Mouse (Mus musculus) MEL-GATA-1-ER (cell line): Measurements from ENCODE around the gene Gm4969.
"Not testable (repeated sequence)": the region's sequence is repeated elsewhere in the genome, so short reads cannot be mapped to it uniquely, and the experiment has no call there.

ENCODE experiments used
- DNase-seq: peaks from one replicate; pipeline ENCODE4 v3.0.0-alpha.2; 2012; ENCODE audit warnings: low read depth; ENCODE audit errors: extremely low read depth

The Gm4969 gene

GRCm38 (mm10) chr7:19118028-19118771, at the start of gene Gm4969:
TSS of gene Gm4969 (minus strand) at chr7:19118368.
- DNase-seq, result no peak

- no peak for DNase-seq
Measured at GRCm38 (mm10) chr7:19166990-19167389, 48.8 kb upstream of the Gm4969 start.

DNA sequence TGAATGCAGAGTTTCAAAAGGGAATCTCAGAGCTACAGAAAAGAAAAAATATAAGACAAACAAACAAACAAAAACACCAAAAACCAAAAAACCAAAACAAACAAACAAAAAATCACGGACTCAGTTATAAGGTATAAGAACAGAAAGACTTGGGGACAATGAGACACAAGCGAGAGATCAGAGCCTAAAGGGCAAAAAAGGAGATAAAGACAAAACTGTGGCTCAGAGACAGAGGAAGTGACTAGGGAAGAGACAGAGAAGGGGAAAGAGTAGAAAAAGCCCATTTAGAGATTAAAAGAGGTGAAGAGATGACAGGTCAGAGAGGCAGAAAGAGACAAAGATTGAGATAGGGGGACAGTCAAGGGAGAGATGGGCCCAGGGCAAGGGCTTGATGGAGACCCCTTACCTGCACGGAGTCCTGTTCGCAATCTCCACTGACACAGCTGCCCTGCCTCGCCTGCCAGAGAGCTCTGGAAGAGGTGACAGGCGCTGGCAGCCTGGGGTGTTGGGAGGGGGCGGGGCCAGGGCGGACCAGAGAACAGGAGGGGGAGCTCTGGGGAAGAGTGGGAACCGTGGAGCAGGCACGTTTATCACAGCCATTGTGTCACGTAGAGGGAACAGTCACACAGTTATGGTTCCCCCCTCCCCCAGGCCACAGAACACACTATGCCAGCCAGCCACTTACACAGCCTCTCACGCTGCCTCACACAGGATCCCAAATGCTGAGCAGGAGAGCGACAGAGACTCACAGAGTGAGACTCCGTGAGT, 47.7 kb upstream of the Gm4969 start, which contains the start of gene Gipr:
Gene Gipr (minus strand): TSS at position 472 of the 768 bp plus-strand sequence.
- DNase-seq, result no peak

DNA sequence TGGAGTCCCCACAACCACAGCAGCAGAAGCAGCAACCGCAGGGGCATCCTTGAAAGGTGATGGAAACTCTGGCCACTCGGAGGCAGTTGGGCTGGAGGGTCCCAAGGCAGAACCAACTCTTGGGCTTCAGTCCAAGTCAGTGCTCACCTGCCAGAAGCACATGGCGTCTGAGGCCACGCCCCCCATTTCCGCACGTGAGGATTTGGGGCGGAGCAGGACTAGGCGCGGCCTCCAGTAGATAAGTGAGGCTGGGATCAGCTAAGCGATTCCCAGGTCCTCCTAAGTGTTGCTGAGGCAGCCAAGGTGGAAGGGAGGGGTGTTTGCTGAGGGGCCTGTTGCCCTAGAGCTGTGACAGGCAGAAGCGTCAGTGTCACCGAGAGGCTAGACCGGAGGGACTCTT, 46.8 kb upstream of the Gm4969 start:
- no peak for DNase-seq

DNA sequence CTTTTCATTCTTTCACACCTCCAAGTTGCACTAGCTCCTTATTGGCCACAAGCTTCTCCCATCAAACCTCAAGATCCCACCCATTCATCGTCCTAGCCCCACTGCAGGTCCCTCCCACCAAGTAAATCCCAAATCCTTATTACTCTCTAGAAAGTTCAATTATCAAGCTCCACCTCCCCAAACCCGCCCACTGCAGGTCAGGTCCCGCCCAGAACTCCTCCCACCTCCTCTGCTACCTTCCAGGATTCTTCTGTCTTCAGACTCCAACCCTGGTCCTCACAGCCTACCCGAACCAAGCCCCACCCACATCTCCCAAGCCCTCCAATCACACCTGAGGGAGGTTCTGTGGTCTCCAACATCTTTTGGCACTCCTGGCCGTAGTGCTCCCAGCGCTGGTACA, 46.0 kb upstream of the Gm4969 start:
- DNase-seq, result peak; percentile 87

GRCm38 (mm10) chr7:19163752-19164151, 45.6 kb upstream of the Gm4969 start:
- DNase-seq, result no peak

- DNase-seq, result no peak
Measured at GRCm38 (mm10) chr7:19162928-19163327, 44.8 kb upstream of the Gm4969 start.

GRCm38 (mm10) chr7:19160115-19160514, 41.9 kb upstream of the Gm4969 start:
- DNase-seq, result no peak

- DNase-seq, result no peak
Measured at GRCm38 (mm10) chr7:19159411-19159810, 41.2 kb upstream of the Gm4969 start.

DNA sequence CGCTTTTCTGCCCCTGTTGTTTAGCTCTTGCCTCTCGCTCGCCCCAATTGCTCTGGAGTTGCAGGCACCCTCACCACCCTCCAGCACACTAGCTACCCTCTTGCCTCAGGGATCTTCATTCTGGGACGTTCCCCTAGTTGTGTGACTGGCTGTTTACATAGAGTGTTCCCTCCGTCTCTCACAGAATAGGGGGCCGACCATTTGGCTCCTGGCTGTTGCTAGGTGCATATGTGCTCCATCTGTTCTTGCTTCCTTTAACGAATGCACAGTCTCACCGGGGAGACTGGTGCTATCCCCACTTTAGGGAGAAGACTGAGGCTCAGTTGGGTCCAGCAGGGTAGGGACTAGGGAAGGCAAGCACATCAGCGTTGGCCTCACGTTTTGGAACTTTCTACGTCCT, 40.4 kb upstream of the Gm4969 start:
- DNase-seq, result no peak

DNA sequence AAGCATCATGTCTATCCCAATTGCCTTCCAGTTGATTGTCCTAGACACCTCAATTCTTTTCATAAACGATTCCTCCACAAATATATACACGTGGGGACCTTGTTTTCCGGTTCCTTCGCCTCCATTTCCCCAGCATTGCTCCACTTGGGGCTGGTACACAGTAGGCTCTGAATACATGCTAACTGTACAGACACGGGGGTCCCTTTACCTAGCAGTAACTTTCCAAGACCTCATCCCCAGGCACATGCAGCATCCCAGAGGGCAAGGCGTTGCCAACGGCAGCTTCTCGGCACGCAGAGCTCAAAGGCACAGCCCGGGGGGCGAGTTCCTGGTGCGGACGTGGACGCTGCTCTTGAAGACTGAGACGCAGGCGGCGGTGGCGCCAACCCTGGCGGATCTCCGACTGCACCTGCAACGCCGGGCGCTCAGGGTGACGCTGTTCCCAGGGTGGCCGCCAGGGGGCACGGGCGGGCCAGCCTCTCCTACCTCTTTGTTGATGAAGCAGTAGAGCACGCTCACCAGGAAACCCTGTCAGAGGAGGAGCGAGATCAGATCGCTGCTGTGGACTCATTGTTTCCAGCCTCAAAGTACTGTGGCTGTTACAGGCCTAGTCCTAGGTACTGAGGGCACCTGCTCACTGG, 39.1 kb upstream of the Gm4969 start:
- no peak for DNase-seq

DNA sequence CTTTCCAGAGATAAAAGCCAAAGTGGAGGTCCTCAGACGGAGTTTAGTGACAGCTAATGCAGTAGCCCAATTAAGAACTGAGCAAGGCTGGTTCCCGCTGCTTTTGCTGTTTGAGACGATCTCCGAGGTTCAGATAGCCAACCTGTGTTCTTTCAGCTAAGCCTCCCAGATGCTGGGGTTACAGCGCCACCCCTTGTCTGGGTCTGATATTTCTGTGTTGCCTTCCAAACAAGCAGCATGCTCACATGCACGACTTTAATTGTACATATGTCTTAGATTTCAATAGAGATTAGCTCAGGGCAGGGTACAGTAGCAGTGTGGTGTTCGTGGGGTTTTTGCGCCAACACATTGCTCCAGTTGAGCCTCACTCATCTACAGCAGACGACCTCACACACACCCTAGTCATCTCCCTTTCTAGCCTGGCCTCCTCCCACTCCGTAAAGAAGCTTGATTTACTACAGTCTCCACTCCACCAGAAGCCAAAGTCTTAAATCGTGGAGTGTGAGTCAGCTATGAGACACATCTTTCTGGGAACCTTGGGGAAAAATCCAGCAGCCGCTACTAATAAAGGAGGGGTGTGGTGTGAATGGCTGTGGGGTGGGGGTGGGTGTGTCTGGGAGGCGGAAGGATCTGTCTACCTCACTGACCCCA, 37.8 kb upstream of the Gm4969 start:
- no peak for DNase-seq

DNA sequence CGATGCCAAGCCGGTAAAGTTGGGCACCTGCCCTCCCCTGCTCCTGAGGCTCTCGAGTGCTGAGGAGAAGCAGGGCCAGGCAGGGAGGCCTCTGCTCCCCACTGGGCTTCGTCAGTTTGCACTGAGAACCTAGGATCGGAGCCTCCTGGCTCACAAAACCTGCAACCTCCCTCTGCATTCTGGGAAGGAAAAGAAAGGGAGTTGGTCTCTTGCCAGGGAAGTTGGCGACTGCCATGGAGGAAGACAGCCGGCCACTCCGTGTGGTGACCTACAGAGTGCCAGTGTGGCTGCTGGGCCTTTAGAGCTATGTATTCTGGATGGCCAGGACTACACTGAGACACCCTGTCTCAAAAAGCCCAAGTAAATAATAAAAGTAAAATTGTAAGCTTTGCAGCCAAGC, 36.6 kb upstream of the Gm4969 start:
- no peak for DNase-seq

- not testable (repeated sequence) for DNase-seq
Measured at GRCm38 (mm10) chr7:19151121-19151520, 33.0 kb upstream of the Gm4969 start.

- peak; percentile 75 for DNase-seq
Measured at GRCm38 (mm10) chr7:19149626-19150025, 31.5 kb upstream of the Gm4969 start, which contains the start of gene Snrpd2. TSS of gene Snrpd2 (plus strand) at chr7:19149722.

GRCm38 (mm10) chr7:19148875-19149541, 30.8 kb upstream of the Gm4969 start, which contains the start of gene Qpctl:
TSS of gene Qpctl (minus strand) at chr7:19149291.
- peak; percentile 98 for DNase-seq

GRCm38 (mm10) chr7:19148180-19148874, 30.2 kb upstream of the Gm4969 start:
- no peak for DNase-seq

DNA sequence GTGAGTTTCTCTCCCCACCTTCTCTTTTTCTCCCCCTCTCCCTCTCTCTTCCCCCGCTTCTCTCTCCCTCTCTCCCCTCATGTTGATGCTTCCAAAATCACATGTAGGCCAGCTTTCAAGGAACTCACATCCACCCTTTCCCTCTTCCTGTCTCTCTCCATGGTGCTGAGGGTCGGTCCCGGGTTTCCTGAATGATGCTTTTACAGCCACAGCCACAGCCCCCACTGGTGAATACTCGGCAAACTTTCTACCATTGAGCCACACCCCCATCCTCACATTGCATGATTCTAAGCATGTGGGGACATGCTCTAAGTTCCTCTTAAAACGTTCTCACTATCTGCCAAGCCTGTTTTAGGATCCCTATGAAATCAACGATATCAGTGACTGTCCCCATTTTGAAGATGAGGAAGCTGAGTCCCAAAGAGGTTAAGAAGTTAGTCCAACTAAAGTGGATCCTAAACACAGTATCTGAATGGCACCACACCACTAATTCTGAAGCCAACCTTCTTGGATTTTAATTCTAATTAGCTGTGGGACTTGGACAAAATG, 29.4 kb upstream of the Gm4969 start:
- no peak for DNase-seq

- no peak for DNase-seq
Measured at GRCm38 (mm10) chr7:19146793-19147192, 28.6 kb upstream of the Gm4969 start.

DNA sequence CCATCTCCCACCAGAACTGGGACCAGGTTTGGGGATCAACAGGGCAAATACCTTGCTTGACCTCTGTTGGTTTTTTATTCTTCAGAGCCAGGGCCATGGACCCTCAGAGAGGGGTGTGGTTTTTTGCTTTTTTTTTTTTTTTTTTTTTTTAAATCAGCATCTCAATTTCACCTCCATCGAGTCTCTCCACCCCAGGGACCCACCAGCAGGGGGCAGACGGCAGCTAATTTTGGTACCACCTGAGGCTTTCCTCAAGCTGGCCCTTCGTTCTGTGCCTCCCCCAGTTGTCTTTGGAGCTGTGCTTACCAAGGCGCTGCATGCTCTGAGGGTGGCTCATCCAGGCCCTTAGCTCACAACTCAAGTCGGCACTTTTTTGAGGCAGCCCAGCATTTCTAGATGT, 19.2 kb upstream of the Gm4969 start:
- no peak for DNase-seq
